Mouse (Mus musculus): ENCODE measurements at regions not wholly inside any gene's neighbourhood (a gene's known extent, or its start where the extent isn't known, plus 50 kb on each side); places are given as distances from the start of the nearest gene placed in this dataset.
A peak's percentile ranks its signal among the peaks of the same experiment; 100 is the strongest.
"Not testable (repeated sequence)": the region's sequence is repeated elsewhere in the genome, so short reads cannot be mapped to it uniquely, and the experiment has no call there.

- not testable (repeated sequence) for H3K27me3 ChIP-seq (ENCODE audit: control insufficient read depth, insufficient read depth, low read depth, low read length); H3K36me3 ChIP-seq (ENCODE audit: control insufficient read depth, insufficient read depth, low read length); H3K4me3 ChIP-seq (ENCODE audit: low read length); H3K4me2 ChIP-seq (ENCODE audit: low read depth, low read length); H3K9ac ChIP-seq (ENCODE audit: low read length); ATAC-seq (ENCODE audit: low read depth); H3K4me1 ChIP-seq (replicated peaks; ENCODE audit: control insufficient read depth, insufficient read depth, low read length); H3K9me3 ChIP-seq (ENCODE audit: control insufficient read depth, low read length); H3K27ac ChIP-seq (ENCODE audit: low read length)
- 53% methylated on average over 14 of the region's 14 CpGs for WGBS
Observed at GRCm38 (mm10) chr16:61056175-61056574, 450.8 kb upstream of the Epha6 start.

- Histone ChIP-seq H3K4me1 (replicated peaks; ENCODE audit: control insufficient read depth, insufficient read depth, low read length) (no peaks in the 10 kb centered on the region), H3K9me3 (ENCODE audit: control insufficient read depth, low read length) (no peaks in the 10 kb centered on the region), H3K9ac (ENCODE audit: low read length) (no peak overlapping the region), H3K27me3 (ENCODE audit: control insufficient read depth, insufficient read depth, low read depth, low read length) (no peaks in the 10 kb centered on the region), H3K27ac (ENCODE audit: low read length) (no peak overlapping the region), H3K4me3 (ENCODE audit: low read length) (no peak overlapping the region), H3K4me2 (ENCODE audit: low read depth, low read length) (no peak overlapping the region), H3K36me3 (ENCODE audit: control insufficient read depth, insufficient read depth, low read length) (no peaks in the 10 kb centered on the region)
- WGBS = 37% methylated on average over 7 of the region's 7 CpGs
- peak; percentile 52; the same call in 1 of the 2 replicates for ATAC-seq (ENCODE audit: low read depth)
Observed at GRCm38 (mm10) chr16:61041140-61041586, 435.8 kb upstream of the Epha6 start.

All from lung, embryonic 16.5 days (tissue).